Mouse (Mus musculus): ENCODE measurements around the gene Lrp5. TPM values are rescaled to one million over a fixed set of nuclear protein-coding genes. Genes with fewer than 3 reads are reported as not detected.

The Lrp5 gene
- polyA plus RNA-seq, 1 experiment from 2014 or later = 7.9 TPM

- DNase-seq (ENCODE audit: low spot score) (no peak), ATAC-seq (replicated peaks; ENCODE audit: low FRiP score, low TSS enrichment, low read depth) (no peak)
- no peak overlapping the region for H3K9ac ChIP-seq (ENCODE audit: low read length)
- no peaks in the 10 kb centered on the region; the same call in 1 of the 2 replicates for H3K36me3 ChIP-seq (ENCODE audit: control insufficient read depth, insufficient read depth, low read length)
- no peak overlapping the region for H3K4me2 ChIP-seq (ENCODE audit: low read length)
- H3K4me3 ChIP-seq (ENCODE audit: low read depth, low read length) = no peak overlapping the region
- 0 out of 2 replicates have a peak, but pooled peaks cover 4% of the 10 kb centered on the region for H3K9me3 ChIP-seq (ENCODE audit: control insufficient read depth, low read length)
- H3K27me3 ChIP-seq (replicated peaks; ENCODE audit: control insufficient read depth, insufficient read depth, low read length) = no peaks in the 10 kb centered on the region
- 83% methylated on average over 2 of the region's 2 CpGs for WGBS
- no peak overlapping the region for H3K27ac ChIP-seq (ENCODE audit: low read depth)
- H3K4me1 ChIP-seq (replicated peaks; ENCODE audit: control insufficient read depth, insufficient read depth, low read length) = no peaks in the 10 kb centered on the region
These were observed 130.1 kb downstream of the Lrp5 start for GRCm38 (mm10) chr19:3556169-3556827.

GRCm38 (mm10) chr19:3554785-3555184 is 131.6 kb downstream of the Lrp5 start:
- DNase-seq (ENCODE audit: low spot score) (no peak), ATAC-seq (replicated peaks; ENCODE audit: low FRiP score, low TSS enrichment, low read depth) (no peak)
- Histone ChIP-seq H3K4me2 (ENCODE audit: low read length) (no peak overlapping the region), H3K9ac (ENCODE audit: low read length) (no peak overlapping the region), H3K27me3 (replicated peaks; ENCODE audit: control insufficient read depth, insufficient read depth, low read length) (no peaks in the 10 kb centered on the region), H3K4me1 (replicated peaks; ENCODE audit: control insufficient read depth, insufficient read depth, low read length) (no peaks in the 10 kb centered on the region), H3K27ac (ENCODE audit: low read depth) (no peak overlapping the region), H3K4me3 (ENCODE audit: low read depth, low read length) (no peak overlapping the region), H3K36me3 (ENCODE audit: control insufficient read depth, insufficient read depth, low read length) (no peaks in the 10 kb centered on the region; the same call in 1 of the 2 replicates), H3K9me3 (ENCODE audit: control insufficient read depth, low read length) (0 out of 2 replicates have a peak, but pooled peaks cover 4% of the 10 kb centered on the region)
- WGBS = 94% methylated on average over 8 of the region's 8 CpGs

- H3K4me2 ChIP-seq (ENCODE audit: low read length) = no peak overlapping the region
These were observed 134.7 kb downstream of the Lrp5 start for GRCm38 (mm10) chr19:3551573-3552159.

GRCm38 (mm10) chr19:3550101-3550500 is 136.3 kb downstream of the Lrp5 start:
- no peak overlapping the region for H3K4me2 ChIP-seq (ENCODE audit: low read length)
- ATAC-seq (replicated peaks; ENCODE audit: low FRiP score, low TSS enrichment, low read depth) (no peak), DNase-seq (ENCODE audit: low spot score) (no peak)
- 79% methylated on average over 1 of the region's 1 CpGs for WGBS
- no peak overlapping the region for H3K4me3 ChIP-seq (ENCODE audit: low read depth, low read length)
- H3K27me3 ChIP-seq (replicated peaks; ENCODE audit: control insufficient read depth, insufficient read depth, low read length) = no peaks in the 10 kb centered on the region
- no peak overlapping the region for H3K9ac ChIP-seq (ENCODE audit: low read length)
- H3K27ac ChIP-seq (ENCODE audit: low read depth) = no peak overlapping the region
- H3K4me1 ChIP-seq (replicated peaks; ENCODE audit: control insufficient read depth, insufficient read depth, low read length) = no peaks in the 10 kb centered on the region
- no peaks in the 10 kb centered on the region for H3K9me3 ChIP-seq (ENCODE audit: control insufficient read depth, low read length)
- peaks cover 16% of the 10 kb centered on the region; the same call in 1 of the 2 replicates for H3K36me3 ChIP-seq (ENCODE audit: control insufficient read depth, insufficient read depth, low read length)

More at GRCm38 (mm10) chr19:3551573-3552159, 134.7 kb downstream of the Lrp5 start:
- Histone ChIP-seq H3K9ac (ENCODE audit: low read length) (no peak overlapping the region), H3K4me3 (ENCODE audit: low read depth, low read length) (no peak overlapping the region), H3K9me3 (ENCODE audit: control insufficient read depth, low read length) (no peaks in the 10 kb centered on the region), H3K27me3 (replicated peaks; ENCODE audit: control insufficient read depth, insufficient read depth, low read length) (no peaks in the 10 kb centered on the region), H3K27ac (ENCODE audit: low read depth) (no peak overlapping the region), H3K4me1 (replicated peaks; ENCODE audit: control insufficient read depth, insufficient read depth, low read length) (no peaks in the 10 kb centered on the region), H3K36me3 (ENCODE audit: control insufficient read depth, insufficient read depth, low read length) (peaks cover 13% of the 10 kb centered on the region; the same call in 1 of the 2 replicates)
- no peak for ATAC-seq (replicated peaks; ENCODE audit: low FRiP score, low TSS enrichment, low read depth)
- no peak for DNase-seq (ENCODE audit: low spot score)
- 27% methylated on average over 4 of the region's 4 CpGs for WGBS

- Histone ChIP-seq H3K4me3 (ENCODE audit: low read depth, low read length) (no peak overlapping the region), H3K36me3 (ENCODE audit: control insufficient read depth, insufficient read depth, low read length) (peaks cover 16% of the 10 kb centered on the region; the same call in 1 of the 2 replicates)
These were observed 137.1 kb downstream of the Lrp5 start for GRCm38 (mm10) chr19:3549263-3549662.

GRCm38 (mm10) chr19:3548311-3548710 is 138.1 kb downstream of the Lrp5 start:
- Histone ChIP-seq H3K9ac (ENCODE audit: low read length) (no peak overlapping the region), H3K27me3 (replicated peaks; ENCODE audit: control insufficient read depth, insufficient read depth, low read length) (no peaks in the 10 kb centered on the region), H3K4me2 (ENCODE audit: low read length) (no peak overlapping the region), H3K27ac (ENCODE audit: low read depth) (no peak overlapping the region), H3K36me3 (ENCODE audit: control insufficient read depth, insufficient read depth, low read length) (peaks cover 22% of the 10 kb centered on the region), H3K4me1 (replicated peaks; ENCODE audit: control insufficient read depth, insufficient read depth, low read length) (no peaks in the 10 kb centered on the region), H3K4me3 (ENCODE audit: low read depth, low read length) (no peak overlapping the region), H3K9me3 (ENCODE audit: control insufficient read depth, low read length) (no peaks in the 10 kb centered on the region)
- ATAC-seq (replicated peaks; ENCODE audit: low FRiP score, low TSS enrichment, low read depth) (no peak), DNase-seq (ENCODE audit: low spot score) (no peak)
- WGBS = 100% methylated on average over 1 of the region's 1 CpGs

More at GRCm38 (mm10) chr19:3549263-3549662, 137.1 kb downstream of the Lrp5 start:
- H3K4me2 ChIP-seq (ENCODE audit: low read length) = no peak overlapping the region
- no peak overlapping the region for H3K27ac ChIP-seq (ENCODE audit: low read depth)
- no peak overlapping the region for H3K9ac ChIP-seq (ENCODE audit: low read length)
- no peak for ATAC-seq (replicated peaks; ENCODE audit: low FRiP score, low TSS enrichment, low read depth)
- no peak for DNase-seq (ENCODE audit: low spot score)
- H3K27me3 ChIP-seq (replicated peaks; ENCODE audit: control insufficient read depth, insufficient read depth, low read length) = no peaks in the 10 kb centered on the region
- no peaks in the 10 kb centered on the region for H3K4me1 ChIP-seq (replicated peaks; ENCODE audit: control insufficient read depth, insufficient read depth, low read length)
- no peaks in the 10 kb centered on the region for H3K9me3 ChIP-seq (ENCODE audit: control insufficient read depth, low read length)
- 91% methylated on average over 1 of the region's 1 CpGs for WGBS

- H3K9me3 ChIP-seq (ENCODE audit: control insufficient read depth, low read length) = no peaks in the 10 kb centered on the region
- no peak for DNase-seq (ENCODE audit: low spot score)
- no peak for ATAC-seq (replicated peaks; ENCODE audit: low FRiP score, low TSS enrichment, low read depth)
- H3K9ac ChIP-seq (ENCODE audit: low read length) = no peak overlapping the region
- H3K4me1 ChIP-seq (replicated peaks; ENCODE audit: control insufficient read depth, insufficient read depth, low read length) = no peaks in the 10 kb centered on the region
- no peak overlapping the region for H3K27ac ChIP-seq (ENCODE audit: low read depth)
- H3K4me2 ChIP-seq (ENCODE audit: low read length) = no peak overlapping the region
- H3K4me3 ChIP-seq (ENCODE audit: low read depth, low read length) = no peak overlapping the region
- no peaks in the 10 kb centered on the region for H3K27me3 ChIP-seq (replicated peaks; ENCODE audit: control insufficient read depth, insufficient read depth, low read length)
- H3K36me3 ChIP-seq (ENCODE audit: control insufficient read depth, insufficient read depth, low read length) = peaks cover 41% of the 10 kb centered on the region
- WGBS = 92% methylated on average over 2 of the region's 2 CpGs
These were observed 141.4 kb downstream of the Lrp5 start for GRCm38 (mm10) chr19:3544995-3545394.

- WGBS = 96% methylated on average over 4 of the region's 4 CpGs
- H3K27ac ChIP-seq (ENCODE audit: low read depth) = no peak overlapping the region
- no peak overlapping the region for H3K4me2 ChIP-seq (ENCODE audit: low read length)
- no peak overlapping the region for H3K4me3 ChIP-seq (ENCODE audit: low read depth, low read length)
- ATAC-seq (replicated peaks; ENCODE audit: low FRiP score, low TSS enrichment, low read depth) = no peak
- H3K9me3 ChIP-seq (ENCODE audit: control insufficient read depth, low read length) = no peaks in the 10 kb centered on the region
- no peak for DNase-seq (ENCODE audit: low spot score)
- H3K27me3 ChIP-seq (replicated peaks; ENCODE audit: control insufficient read depth, insufficient read depth, low read length) = no peaks in the 10 kb centered on the region
- H3K4me1 ChIP-seq (replicated peaks; ENCODE audit: control insufficient read depth, insufficient read depth, low read length) = no peaks in the 10 kb centered on the region
- H3K9ac ChIP-seq (ENCODE audit: low read length) = no peak overlapping the region
- peaks cover 37% of the 10 kb centered on the region for H3K36me3 ChIP-seq (ENCODE audit: control insufficient read depth, insufficient read depth, low read length)
These were observed 143.8 kb downstream of the Lrp5 start for GRCm38 (mm10) chr19:3542591-3542990.

- 94% methylated on average over 5 of the region's 5 CpGs for WGBS
- DNase-seq (ENCODE audit: low spot score) (no peak), ATAC-seq (replicated peaks; ENCODE audit: low FRiP score, low TSS enrichment, low read depth) (no peak)
- Histone ChIP-seq H3K4me1 (replicated peaks; ENCODE audit: control insufficient read depth, insufficient read depth, low read length) (no peaks in the 10 kb centered on the region), H3K9ac (ENCODE audit: low read length) (no peak overlapping the region), H3K9me3 (ENCODE audit: control insufficient read depth, low read length) (no peaks in the 10 kb centered on the region), H3K36me3 (ENCODE audit: control insufficient read depth, insufficient read depth, low read length) (peaks cover 27% of the 10 kb centered on the region), H3K4me3 (ENCODE audit: low read depth, low read length) (no peak overlapping the region), H3K27me3 (replicated peaks; ENCODE audit: control insufficient read depth, insufficient read depth, low read length) (no peaks in the 10 kb centered on the region), H3K4me2 (ENCODE audit: low read length) (no peak overlapping the region), H3K27ac (ENCODE audit: low read depth) (no peak overlapping the region)
These were observed 145.4 kb downstream of the Lrp5 start for GRCm38 (mm10) chr19:3540997-3541396.

All from intestine, embryonic 14.5 days (tissue).